Mouse (Mus musculus) heart, postnatal 4 days (tissue): Measurements from ENCODE around the gene Lrrc46. TPM values are rescaled to one million over a fixed set of nuclear protein-coding genes. Genes with fewer than 3 reads are reported as not detected.
A peak's percentile ranks its signal among the peaks of the same experiment; 100 is the strongest.

Experiments used
- DNase-seq: peaks from one replicate; pipeline ENCODE4 v3.0.0; 2021
- total RNA-seq, 2 experiments: library from RNA; stranded (reverse); gene quantifications; 2 replicates each; pipeline ENCODE4 v1.2.3; 2021

Lrrc46 gene
- under 1 TPM in 1 of 2 experiments, not detected in 1; 0.38 TPM for total RNA-seq

DNA sequence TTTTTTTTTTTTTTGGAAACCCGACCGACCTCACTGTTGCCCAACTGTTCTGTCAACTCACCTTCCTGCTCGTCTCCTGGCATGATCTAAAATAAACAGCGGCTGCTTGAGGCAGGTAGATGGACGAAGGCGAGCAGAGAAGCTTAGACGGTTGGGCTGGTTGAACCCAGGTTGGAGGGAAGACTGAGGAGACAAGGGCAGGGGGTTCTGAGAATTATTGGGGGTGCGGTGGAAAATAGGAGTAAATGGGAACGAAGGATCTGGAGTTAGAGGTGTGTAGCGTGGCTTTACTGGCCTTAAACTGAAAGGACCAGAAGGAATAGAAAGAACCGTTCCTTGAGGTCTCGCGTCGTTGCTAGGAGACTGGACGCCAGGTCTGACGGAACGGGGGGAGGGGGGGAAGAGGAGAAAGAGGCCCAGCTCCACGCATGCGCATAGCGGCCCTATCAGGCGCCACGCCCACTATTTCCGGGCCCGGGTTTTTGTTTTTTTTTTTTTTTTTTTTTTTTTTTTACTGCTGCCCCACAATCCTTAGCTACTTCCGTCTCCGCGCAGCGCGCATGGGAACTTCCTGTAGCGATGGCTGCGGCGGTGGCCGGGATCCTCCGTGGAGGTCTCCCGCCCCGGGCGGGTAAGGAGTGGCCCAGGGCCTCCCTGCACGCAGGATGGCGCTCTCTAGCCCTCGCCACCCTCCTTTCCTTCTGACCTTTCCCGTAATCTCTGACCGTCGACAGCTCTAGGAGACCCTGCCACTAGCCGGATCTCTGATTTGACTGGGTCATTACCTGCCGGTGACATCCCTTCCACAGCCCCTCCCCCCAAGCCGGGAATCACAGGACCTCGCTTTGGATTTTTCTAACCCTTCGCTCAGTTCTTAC is at the start of gene Lrrc46, which contains the start of gene Mrpl10:
TSS of gene Lrrc46 (minus strand) at position 386 of the 878 bp plus-strand sequence.
TSS of gene Mrpl10 (plus strand) at position 539 of the 878 bp plus-strand sequence.
- DNase-seq = peak; percentile 93

DNA sequence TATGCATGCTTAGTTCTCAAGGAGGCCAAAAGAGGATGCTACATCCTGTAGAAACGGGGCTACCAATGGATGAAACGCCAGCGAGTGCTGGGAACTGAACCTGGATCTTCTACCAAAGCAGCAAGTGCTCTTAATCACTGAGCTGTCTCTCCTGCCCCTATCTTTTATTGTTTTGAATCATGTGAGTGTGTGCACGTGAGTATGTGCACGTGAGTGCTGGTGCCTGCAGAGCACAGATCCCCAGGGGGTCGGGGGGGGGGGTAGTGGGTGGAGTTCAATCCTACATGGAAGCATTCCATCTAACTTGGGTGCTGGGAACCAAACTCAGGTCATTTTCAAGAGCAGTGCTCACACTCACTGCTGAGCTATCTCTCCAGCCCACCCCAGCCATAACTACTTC is 45.2 kb upstream of the Lrrc46 start:
- no peak for DNase-seq

DNA sequence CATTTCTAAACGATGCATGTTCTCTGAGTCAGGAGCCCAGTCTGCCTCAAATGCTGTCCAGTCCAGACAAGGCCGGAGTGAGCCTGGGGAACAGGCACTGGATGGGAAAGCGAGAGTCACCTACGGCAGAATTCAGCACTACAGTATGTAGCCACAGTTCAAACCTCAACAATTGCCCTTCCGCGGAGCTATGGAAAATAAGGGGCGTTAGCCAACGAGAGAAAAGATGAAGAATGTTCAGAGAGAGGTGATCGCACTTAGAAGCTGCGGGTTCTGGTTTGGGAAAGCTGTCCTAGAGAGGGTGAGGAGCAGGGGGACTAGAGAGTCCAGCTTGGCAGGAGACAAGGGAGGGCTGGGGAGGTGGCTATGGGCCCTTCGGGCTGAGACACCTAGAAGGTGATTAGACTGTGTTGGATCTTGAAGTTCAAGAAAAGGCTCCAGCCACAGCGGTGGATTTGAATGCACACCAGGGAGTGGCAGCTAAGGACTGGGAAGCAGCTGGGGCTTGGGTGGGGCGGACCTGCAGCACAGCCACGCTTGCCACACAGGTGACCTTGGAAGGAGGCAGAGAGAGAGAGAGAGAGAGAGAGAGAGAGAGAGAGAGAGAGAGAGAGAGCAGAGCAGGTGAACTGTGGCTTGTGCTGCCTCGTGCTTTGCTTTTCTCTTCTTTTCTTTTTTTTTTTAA is 43.8 kb upstream of the Lrrc46 start:
- DNase-seq = no peak

DNA sequence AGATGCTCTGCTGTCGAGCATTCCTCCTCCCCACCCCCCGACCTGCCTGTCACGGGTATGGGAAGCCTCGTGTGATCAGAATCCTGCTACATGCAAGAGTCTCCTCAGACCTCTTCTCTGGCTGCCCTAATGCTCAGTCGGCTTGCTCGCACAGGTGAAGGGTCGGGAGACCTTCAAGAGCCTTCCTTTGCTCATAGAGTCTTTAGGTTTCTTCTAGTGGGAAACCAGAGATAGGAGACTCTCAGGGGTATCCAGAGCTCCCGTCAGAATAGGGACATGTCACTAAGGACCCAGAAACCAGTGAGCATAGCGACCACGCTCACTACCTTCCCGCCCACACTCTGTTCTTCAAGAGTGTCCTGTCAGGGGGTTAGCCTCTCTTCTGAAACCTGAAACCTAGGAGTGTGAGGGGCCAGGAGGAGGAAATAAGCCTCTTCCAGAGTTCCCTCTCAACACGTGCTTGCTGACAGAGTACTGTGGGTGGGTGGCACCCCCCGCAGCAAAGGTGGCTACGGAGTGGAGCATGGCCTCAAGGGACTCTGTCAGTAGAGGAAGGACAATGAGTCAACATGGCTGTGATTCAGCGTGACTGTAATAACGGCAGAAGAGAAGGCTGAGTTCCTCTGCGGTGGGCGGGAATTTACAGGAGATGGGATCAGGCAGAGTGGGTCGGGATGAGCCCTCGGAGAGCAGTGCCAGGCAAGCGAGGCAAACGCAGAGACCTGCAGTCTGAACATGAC is 42.4 kb upstream of the Lrrc46 start:
- DNase-seq = no peak

DNA sequence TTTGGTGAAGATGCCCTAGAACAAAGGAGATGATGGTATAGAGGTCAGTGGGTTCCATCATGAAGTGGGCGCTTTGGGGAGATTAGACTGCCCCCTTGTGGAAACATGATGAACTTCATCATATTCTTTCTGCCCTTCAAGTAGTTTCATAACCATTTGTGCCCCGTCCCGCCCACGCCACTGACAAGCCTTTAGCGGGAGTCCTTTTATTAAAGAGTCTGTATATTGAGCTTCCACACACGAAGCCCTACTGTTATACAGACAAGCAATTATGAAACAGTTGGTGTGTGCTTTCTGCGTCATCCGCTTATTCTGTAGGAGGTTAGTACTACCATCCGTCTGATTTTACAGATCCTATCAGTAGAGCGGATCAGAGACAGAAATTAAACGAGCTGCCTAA is 41.8 kb upstream of the Lrrc46 start:
- DNase-seq = peak; percentile 52

DNA sequence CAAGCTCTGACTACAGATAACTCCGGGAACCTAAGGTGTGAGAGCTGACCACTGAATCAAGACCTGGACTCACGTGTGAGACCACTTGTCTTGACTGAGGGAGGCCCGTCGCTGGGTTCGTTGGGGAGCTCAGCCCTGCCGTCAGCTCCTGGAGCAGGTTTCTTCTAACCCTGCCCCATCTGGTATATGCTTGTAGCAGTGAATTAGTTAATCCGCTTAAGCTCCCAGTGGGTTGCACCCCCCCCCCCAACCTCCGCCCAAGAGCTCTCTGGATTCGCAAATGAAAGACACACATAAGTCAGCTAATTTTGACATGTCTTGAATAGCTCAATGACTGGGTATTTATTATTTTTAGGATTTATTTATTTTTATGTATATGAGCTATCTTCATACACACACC is 39.1 kb upstream of the Lrrc46 start:
- no peak for DNase-seq

DNA sequence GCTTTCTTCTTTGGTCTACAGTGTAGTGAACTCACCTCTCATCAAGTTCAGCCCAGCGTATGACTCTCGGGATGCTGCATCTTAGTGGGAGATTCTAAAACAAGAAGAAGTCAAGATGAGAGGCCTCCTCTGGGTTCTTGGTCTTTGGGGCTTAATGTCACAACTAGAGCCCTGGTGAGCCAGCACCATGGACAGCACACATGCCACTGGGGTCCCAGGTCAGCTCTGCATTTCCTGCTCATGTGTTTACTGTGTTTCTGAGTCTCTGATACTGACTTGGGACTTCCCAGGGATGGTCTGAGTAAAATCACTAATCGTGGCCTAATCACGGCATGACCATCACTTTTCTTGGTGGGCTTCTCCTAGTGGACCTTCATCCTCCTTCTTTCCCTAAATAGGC is 37.5 kb upstream of the Lrrc46 start:
- peak; percentile 53 for DNase-seq

DNA sequence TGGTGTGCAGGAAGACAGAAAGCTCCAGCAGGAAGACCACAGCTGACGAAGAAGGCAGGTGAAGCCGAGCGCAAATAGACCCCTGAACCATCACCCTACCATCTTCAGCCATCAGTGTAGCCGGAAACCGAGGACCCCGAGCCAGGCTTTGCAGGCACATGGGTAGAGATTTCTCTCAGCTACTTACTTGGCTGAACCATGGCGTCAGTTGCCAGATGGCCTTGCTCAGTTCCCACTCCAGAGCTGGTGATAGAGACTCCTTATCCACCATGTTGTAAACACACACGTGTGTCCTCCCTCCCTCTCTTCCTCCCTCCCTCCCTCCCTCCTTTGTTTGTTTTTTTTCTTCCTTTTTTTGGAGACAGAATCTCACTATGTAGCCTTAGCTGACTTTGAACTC is 33.0 kb upstream of the Lrrc46 start:
- no peak for DNase-seq

DNA sequence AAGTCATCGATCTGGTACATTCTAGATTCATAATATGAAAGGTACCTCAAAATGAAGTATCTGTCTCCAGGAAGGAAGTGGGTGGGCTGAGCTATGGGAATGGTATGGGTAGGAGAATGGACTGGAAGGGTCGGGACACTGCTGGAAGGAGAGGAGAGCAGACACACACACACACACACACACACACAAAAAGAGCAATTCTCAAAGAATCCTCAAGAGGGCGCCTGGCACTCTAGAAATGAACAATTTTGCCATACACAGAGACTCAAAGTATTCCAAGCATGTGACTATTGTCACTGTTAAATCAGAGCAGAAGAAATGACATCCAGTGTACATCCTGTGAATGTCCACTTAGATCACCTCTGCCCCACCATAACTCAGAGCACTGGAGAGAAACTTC is 31.3 kb upstream of the Lrrc46 start:
- peak; percentile 63 for DNase-seq

DNA sequence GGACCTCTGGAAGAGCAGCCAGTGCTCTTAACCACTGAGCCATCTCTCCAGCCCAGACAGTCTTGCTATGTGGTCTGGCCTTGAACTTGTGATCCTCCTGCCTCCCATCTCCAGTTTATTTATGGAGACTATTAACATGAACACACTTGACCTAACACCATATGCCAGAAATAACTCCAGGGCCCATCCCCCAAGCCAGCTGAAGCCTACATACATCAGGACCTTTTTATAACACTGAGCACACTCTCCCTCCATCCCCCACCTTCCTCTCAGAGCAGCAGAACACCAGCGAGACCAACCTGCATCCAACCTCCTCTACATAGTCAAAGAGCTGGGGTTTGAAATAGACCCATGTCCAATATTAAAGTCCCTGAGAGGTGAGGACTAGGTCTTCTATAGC is 29.9 kb upstream of the Lrrc46 start:
- peak; percentile 68 for DNase-seq

DNA sequence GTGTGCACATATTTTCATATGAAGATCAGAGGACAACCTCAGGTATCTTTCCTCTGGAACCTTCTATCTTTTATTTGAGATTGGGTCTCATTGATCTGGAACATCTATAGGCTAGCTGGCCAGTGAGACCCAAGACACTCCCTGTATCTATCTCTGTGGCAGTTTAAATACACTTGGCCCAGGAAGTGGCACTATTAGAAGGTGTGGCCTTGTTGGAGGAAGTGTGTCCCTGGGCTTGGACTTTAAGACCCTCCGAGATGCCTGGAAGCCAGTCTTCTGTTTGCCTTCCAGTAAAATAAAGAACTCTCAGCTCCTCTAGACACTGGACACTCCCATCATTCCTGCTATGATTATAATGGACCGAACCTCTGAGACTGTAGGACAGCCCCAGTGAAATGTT is 28.6 kb upstream of the Lrrc46 start:
- DNase-seq = no peak

DNA sequence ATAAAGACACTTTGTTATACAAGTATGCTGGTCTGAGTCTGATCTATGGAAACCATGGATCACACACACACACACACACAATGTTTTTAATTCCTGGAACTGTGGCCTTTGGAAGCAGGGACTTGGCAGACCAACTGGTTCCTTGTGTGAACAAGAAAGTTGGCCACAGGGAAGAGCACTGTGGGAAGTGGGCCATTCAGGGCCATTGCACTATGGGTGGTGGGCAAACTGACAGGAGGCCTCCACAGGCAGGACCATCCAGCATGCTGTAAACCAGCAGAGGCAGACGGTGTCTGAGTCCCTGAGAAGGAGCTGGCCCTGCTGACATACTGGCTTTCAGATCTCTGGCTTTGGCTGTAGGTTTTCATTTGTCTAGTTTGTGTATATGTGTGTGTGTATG is 28.1 kb upstream of the Lrrc46 start:
- no peak for DNase-seq

DNA sequence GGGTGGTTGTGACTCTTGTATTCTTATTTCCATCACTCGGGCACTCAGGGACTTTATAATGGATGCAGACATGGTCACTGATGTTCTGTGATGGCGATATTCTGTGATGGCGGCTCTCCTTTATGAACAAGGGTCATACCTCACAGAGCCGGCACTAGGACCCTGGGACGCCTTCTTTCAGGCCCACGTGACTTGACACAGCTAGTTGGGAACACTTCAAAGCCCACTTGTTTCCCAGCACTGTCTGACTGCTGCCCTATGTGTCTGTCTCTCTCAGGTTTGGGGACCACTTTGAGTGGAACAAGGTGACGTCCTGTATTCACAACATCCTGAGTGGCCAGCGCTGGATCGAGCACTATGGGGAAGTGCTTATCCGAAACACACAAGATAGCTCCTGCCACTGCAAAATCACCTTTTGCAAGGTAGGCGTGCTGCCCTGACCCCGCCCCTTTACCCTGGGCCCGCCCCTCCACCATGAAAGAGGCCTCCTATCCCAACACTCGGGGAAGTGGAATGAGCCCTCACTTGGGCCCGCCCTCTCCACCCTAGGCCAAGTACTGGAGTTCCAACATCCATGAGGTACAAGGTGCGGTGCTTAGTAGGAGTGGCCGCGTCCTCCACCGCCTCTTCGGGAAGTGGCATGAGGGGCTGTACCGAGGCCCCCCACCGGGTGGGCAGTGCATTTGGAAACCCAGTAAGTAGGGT is 25.6 kb upstream of the Lrrc46 start:
- DNase-seq = no peak

DNA sequence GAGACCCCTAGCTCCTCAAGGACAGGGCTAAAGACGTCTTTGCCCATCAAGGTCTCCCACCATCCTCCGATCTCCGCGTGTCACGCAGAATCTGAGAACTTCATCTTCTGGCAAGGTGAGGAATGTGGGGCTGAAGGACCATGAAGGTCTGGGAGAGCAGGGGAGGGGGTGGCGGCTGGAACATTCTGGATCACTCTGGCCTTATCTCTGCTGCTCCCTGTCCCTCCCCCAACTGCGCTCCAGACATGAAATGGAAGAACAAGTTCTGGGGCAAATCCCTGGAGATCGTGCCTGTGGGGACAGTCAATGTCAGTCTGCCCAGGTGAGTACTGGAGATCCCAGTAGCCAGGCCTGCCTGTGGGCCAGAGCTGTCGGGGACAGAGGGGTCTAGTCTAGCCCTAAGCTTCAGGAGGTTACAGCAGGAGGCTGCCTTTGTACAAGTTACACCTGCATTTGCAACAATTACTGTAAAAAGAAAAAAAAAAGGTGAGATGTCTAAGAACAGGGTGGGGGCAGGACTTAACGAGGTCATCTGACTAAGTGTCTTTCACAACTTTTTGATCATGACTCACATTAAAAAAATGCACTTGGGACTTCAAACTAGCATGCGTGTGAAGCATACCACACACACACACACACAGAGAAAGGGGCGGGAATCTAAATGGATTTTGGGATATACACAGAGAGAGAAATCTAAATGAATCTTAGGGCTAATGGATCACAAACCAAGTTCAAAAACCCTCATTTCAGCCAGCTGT is 24.5 kb upstream of the Lrrc46 start:
- DNase-seq = no peak

DNA sequence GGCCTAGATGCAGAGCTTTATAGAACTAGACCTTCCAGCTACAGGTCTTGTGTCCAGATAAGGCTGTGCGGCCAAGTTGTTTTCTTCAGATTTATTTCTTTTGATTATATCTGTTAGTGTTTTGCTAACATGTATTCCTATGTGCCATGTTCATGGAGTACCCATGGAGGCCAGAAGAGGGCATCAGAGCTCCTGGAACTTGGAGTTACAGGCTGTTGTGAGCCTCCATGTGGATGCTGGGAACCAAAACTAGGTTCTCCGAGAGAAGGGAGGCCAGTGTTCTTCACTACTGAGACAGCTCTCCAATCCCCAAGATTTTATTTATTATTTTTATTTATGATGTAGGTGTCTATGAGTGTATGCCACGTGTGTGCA is 22.7 kb upstream of the Lrrc46 start:
- no peak for DNase-seq

DNA sequence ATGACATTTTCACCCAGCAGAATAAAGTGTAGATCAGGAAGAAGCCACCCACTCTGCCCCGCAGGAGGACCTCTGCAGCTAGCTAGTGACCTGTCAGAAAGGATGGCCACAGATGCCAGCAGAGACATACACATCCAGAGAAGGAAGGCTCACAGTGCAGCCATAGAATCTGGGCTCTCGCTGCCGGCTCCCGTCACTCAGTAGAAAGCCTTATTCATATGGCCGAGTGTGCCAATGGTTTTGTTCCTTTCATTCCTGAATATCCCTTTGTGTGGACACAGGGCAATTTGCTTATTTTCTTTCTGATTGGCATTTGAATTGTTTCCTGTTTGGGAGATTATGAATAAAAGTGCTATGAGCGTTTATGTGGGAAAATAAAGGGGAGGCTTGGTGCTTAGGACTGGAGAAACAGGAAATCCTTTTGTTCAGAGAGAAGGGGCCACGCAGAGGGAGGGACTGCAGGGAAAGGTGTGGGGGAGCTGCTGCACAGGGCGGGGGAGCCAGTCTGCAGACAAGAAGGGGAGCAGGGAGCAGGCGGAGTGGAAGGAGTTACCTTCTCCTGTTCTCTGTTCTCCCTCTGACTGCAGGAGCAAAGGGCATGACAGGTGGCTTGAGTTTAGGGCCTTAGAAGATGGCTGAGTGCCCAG is 22.2 kb upstream of the Lrrc46 start:
- no peak for DNase-seq

DNA sequence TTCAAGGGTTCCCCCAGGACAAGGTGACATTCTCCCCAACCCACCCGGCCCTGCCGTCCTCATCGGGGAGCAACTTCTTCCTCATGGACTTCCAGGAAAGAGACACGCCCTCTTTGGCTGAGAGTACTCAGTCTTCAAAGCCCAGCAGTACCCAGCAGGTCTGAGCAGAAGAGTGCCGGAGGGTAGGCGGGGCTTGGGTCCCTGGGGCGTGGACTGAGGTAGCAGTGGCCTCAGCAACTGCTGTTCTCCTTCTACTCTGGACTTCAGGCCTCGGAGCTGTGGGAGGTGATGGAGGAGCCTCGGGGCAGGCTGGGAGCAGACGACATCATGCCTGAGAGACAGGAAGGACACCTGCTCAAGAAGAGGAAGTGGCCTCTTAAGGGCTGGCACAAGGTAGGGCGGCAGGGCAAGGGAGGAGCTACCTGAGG is 11.0 kb upstream of the Lrrc46 start:
- DNase-seq = no peak

DNA sequence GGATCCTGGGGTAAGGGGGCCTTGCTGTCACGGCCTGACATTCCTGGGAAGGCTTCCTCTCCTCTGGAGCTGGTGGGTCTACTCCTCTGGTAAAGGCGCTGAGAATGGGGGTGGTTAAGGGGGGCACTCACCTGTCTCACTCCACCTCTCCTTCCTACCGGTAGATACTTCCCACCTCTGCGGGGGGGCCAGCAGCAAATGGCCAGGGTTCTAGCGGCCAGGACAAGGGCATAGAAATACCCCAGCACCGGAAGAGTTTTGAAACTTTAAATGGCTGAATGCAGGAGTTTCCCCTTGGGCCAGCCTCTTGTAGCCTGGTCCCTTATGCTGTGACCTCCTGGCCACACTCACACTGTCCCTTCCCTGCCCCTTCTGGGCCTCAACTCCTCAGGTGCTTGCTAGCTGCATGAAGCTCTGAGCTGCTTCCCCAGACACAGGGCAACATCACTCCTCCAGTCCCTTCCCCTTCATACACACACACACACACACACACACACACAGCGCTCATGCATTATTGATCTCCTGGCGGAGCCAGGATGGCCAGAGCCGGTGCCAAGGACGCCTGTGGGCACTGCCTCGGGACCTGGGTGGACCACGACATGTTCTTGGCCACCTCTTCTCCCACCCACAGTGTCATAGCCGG is 9.9 kb upstream of the Lrrc46 start:
- DNase-seq = no peak

DNA sequence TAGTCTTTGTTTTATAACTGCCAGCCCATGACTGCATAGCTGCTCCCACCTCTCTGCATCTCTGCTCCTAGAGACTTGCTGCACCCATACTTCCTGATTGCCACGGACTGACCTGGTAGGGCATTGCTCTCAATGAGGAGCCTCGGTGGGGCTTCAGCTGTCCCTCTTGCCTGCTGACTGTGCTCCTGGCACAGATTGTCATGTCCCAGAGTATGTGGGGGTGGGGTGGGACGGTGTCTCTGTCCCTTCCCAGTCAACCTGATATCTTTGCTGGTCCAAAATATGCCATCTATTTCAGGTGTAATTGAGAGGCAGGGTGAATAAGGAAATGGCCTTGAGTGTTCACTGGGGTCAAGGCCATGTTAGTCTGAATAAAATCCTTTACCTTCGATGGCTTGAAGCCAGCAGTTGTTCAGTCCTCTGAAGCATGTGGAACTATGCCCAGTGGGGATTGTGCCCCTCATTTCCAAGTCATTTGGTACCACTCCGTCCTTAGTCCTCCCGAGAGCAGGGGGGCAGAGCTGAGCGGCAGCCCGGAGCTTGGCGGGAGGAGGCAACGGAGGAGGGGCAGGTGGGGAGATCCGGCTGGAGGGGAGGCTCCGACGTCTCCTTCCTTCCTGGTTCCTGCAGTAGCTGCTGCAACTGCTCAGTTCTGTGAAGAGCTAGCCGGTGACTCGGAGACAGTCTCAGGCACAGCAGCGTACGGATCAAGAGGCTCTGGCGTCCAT is 9.2 kb upstream of the Lrrc46 start, which contains the start of gene Osbpl7:
TSS of gene Osbpl7 (plus strand) at position 413 of the 728 bp plus-strand sequence.
- DNase-seq = peak; percentile 83
